Mouse (Mus musculus): ENCODE measurements around the gene Gm609. TPM values are rescaled to one million over a fixed set of nuclear protein-coding genes. Genes with fewer than 3 reads are reported as not detected.

Gene Gm609
- total and polyA plus RNA-seq, 3 experiments = 0.22 TPM; not detected in 2

DNA sequence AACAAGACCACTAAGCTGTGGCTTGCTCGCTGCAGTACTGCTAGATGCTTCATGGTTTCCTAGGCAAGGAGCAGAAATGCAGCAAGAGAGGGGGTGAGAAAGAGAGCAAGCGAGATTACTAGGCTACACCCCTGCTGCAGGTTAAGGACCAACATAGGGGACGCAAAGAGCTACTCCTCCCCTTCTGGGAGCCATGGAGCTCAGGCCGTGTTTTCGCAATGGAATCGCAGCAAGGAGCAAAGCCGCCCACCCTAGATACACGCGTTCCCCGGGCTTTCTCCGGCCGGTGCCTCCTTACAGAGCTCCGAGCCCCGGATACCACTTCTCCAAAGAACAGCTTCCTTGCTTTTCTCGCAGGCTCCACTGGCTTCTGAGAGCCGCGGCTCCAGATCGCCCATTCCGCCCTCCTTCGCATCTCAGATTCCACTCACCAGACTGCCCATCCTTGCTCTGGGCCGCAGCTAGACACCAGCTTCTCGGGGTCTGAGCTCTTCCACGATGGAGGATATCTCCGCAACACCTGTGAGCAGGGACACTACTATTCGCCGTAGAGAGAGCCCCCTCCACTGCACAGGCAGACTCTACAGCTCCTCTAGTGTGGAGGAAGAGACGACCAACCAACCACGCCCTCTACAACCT, 84.2 kb downstream of the Gm609 start, which contains the start of gene Cd200:
TSS of gene Cd200 (minus strand) at position 629 of the 639 bp plus-strand sequence.
- ATAC-seq (ENCODE audit: extremely low read depth, insufficient number of reproducible peaks, low FRiP score, poor library complexity, severe bottlenecking) (no peak), DNase-seq (ENCODE audit: low spot score) (no peak)
- Histone ChIP-seq H3K4me1 (ENCODE audit: insufficient read depth, low read depth, low read length) (no peaks in the 10 kb centered on the region), H3K4me3 (ENCODE audit: low read depth, low read length) (no peak within 1 kb of the TSS), H3K36me3 (replicated peaks) (no peaks in the 10 kb centered on the region), H3K27me3 (ENCODE audit: insufficient read depth, low read length) (no peaks in the 10 kb centered on the region; the same call in 1 of the 2 replicates), H3K9me3 (replicated peaks) (no peaks in the 10 kb centered on the region)
- no peak for TF ChIP-seq GATA1 (IDR thresholded peaks at IDR 0.05; ENCODE audit: borderline replicate concordance, low read length)
- no peak for TF ChIP-seq GATA2 (IDR thresholded peaks at IDR 0.05; ENCODE audit: borderline replicate concordance, low read depth, low read length)
- no peak for TF ChIP-seq TAL1 (conservative IDR thresholded peaks at IDR 0.05; ENCODE audit: low read depth, low read length)
- no peak for TF ChIP-seq POLR2AphosphoS5 (IDR thresholded peaks at IDR 0.05; ENCODE audit: insufficient replicate concordance, low read depth, low read length)
- no peak for TF ChIP-seq CTCF (IDR thresholded peaks at IDR 0.05; ENCODE audit: low read depth, low read length)

- no peak for TF ChIP-seq TAL1 (conservative IDR thresholded peaks at IDR 0.05; ENCODE audit: low read depth, low read length)
- no peak for TF ChIP-seq CTCF (IDR thresholded peaks at IDR 0.05; ENCODE audit: low read depth, low read length)
- no peak for TF ChIP-seq GATA2 (IDR thresholded peaks at IDR 0.05; ENCODE audit: borderline replicate concordance, low read depth, low read length)
- no peak for TF ChIP-seq POLR2AphosphoS5 (IDR thresholded peaks at IDR 0.05; ENCODE audit: insufficient replicate concordance, low read depth, low read length)
- no peak for TF ChIP-seq GATA1 (IDR thresholded peaks at IDR 0.05; ENCODE audit: borderline replicate concordance, low read length)
- H3K9me3 ChIP-seq (replicated peaks) = no peaks in the 10 kb centered on the region
- DNase-seq (ENCODE audit: low spot score) = no peak
- no peak for ATAC-seq (ENCODE audit: extremely low read depth, insufficient number of reproducible peaks, low FRiP score, poor library complexity, severe bottlenecking)
- no peak overlapping the region for H3K4me3 ChIP-seq (ENCODE audit: low read depth, low read length)
- H3K27me3 ChIP-seq (ENCODE audit: insufficient read depth, low read length) = no peaks in the 10 kb centered on the region; the same call in 1 of the 2 replicates
- no peaks in the 10 kb centered on the region for H3K4me1 ChIP-seq (ENCODE audit: insufficient read depth, low read depth, low read length)
- no peaks in the 10 kb centered on the region for H3K36me3 ChIP-seq (replicated peaks)
These were observed 84.9 kb downstream of the Gm609 start for GRCm38 (mm10) chr16:45407645-45408400.

DNA sequence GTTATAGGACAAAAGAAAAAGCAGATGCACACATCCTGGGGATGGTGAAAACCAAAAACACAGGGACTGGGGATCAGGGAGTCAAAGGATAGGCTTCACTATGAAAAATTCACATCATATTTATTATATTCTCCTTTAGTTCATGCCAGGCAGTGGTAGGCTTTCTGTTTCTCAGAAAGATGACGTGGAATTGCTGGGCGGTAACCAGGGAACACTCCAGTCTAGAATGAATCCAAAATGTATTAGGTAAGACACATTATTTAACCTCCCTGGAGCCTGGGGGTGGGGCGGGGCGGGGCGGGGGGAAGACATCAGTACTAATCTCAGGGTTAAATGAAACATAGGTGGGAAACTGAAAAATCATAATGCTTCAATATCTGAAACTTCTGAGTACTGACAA, 85.7 kb downstream of the Gm609 start:
- H3K4me3 ChIP-seq (ENCODE audit: low read depth, low read length) = no peak overlapping the region

GRCm38 (mm10) chr16:45402951-45403350, 89.8 kb downstream of the Gm609 start:
- Histone ChIP-seq H3K4me3 (ENCODE audit: low read depth, low read length) (no peak overlapping the region), H3K9me3 (replicated peaks) (no peaks in the 10 kb centered on the region), H3K36me3 (replicated peaks) (no peaks in the 10 kb centered on the region), H3K4me1 (ENCODE audit: insufficient read depth, low read depth, low read length) (no peaks in the 10 kb centered on the region), H3K27me3 (ENCODE audit: insufficient read depth, low read length) (no peaks in the 10 kb centered on the region)
- TF ChIP-seq GATA1 (IDR thresholded peaks at IDR 0.05; ENCODE audit: borderline replicate concordance, low read length) = no peak
- no peak for TF ChIP-seq GATA2 (IDR thresholded peaks at IDR 0.05; ENCODE audit: borderline replicate concordance, low read depth, low read length)
- no peak for TF ChIP-seq CTCF (IDR thresholded peaks at IDR 0.05; ENCODE audit: low read depth, low read length)
- no peak for TF ChIP-seq POLR2AphosphoS5 (IDR thresholded peaks at IDR 0.05; ENCODE audit: insufficient replicate concordance, low read depth, low read length)
- no peak for TF ChIP-seq TAL1 (conservative IDR thresholded peaks at IDR 0.05; ENCODE audit: low read depth, low read length)
- DNase-seq (ENCODE audit: low spot score) = no peak
- ATAC-seq (ENCODE audit: extremely low read depth, insufficient number of reproducible peaks, low FRiP score, poor library complexity, severe bottlenecking) = no peak

More for the DNA sequence above, 85.7 kb downstream of the Gm609 start:
- Histone ChIP-seq H3K9me3 (replicated peaks) (no peaks in the 10 kb centered on the region), H3K27me3 (ENCODE audit: insufficient read depth, low read length) (no peaks in the 10 kb centered on the region; the same call in 1 of the 2 replicates), H3K4me1 (ENCODE audit: insufficient read depth, low read depth, low read length) (no peaks in the 10 kb centered on the region), H3K36me3 (replicated peaks) (no peaks in the 10 kb centered on the region)
- ATAC-seq (ENCODE audit: extremely low read depth, insufficient number of reproducible peaks, low FRiP score, poor library complexity, severe bottlenecking) = no peak
- no peak for DNase-seq (ENCODE audit: low spot score)
- no peak for TF ChIP-seq CTCF (IDR thresholded peaks at IDR 0.05; ENCODE audit: low read depth, low read length)
- no peak for TF ChIP-seq GATA1 (IDR thresholded peaks at IDR 0.05; ENCODE audit: borderline replicate concordance, low read length)
- TF ChIP-seq TAL1 (conservative IDR thresholded peaks at IDR 0.05; ENCODE audit: low read depth, low read length) = no peak
- no peak for TF ChIP-seq GATA2 (IDR thresholded peaks at IDR 0.05; ENCODE audit: borderline replicate concordance, low read depth, low read length)
- TF ChIP-seq POLR2AphosphoS5 (IDR thresholded peaks at IDR 0.05; ENCODE audit: insufficient replicate concordance, low read depth, low read length) = no peak

DNA sequence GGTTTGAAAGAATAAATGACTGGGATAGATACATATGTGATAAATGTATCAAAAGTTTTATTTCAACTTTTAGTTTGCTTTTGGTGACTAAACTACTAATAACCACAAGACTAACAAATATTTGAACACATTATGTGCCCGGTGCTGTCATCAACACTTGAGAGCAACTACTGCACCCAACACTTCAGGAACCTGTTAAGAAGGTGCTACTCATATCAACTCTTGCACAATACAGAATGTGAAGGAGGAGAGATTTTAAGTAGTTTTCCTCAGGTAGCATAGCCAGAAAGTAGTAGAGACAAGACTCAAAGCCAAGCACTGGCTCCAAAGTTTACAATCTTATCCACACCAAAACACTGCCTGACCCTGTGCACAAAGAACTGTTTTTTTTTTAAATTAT, 90.7 kb downstream of the Gm609 start:
- no peaks in the 10 kb centered on the region for H3K4me1 ChIP-seq (ENCODE audit: insufficient read depth, low read depth, low read length)
- ATAC-seq (ENCODE audit: extremely low read depth, insufficient number of reproducible peaks, low FRiP score, poor library complexity, severe bottlenecking) (no peak), DNase-seq (ENCODE audit: low spot score) (no peak)
- TF ChIP-seq CTCF (IDR thresholded peaks at IDR 0.05; ENCODE audit: low read depth, low read length) = no peak
- TF ChIP-seq TAL1 (conservative IDR thresholded peaks at IDR 0.05; ENCODE audit: low read depth, low read length) = no peak
- TF ChIP-seq GATA2 (IDR thresholded peaks at IDR 0.05; ENCODE audit: borderline replicate concordance, low read depth, low read length) = no peak
- TF ChIP-seq GATA1 (IDR thresholded peaks at IDR 0.05; ENCODE audit: borderline replicate concordance, low read length) = no peak
- no peak for TF ChIP-seq POLR2AphosphoS5 (IDR thresholded peaks at IDR 0.05; ENCODE audit: insufficient replicate concordance, low read depth, low read length)
- no peaks in the 10 kb centered on the region for H3K9me3 ChIP-seq (replicated peaks)
- H3K4me3 ChIP-seq (ENCODE audit: low read depth, low read length) = no peak overlapping the region
- no peaks in the 10 kb centered on the region for H3K27me3 ChIP-seq (ENCODE audit: insufficient read depth, low read length)
- no peaks in the 10 kb centered on the region for H3K36me3 ChIP-seq (replicated peaks)

DNA sequence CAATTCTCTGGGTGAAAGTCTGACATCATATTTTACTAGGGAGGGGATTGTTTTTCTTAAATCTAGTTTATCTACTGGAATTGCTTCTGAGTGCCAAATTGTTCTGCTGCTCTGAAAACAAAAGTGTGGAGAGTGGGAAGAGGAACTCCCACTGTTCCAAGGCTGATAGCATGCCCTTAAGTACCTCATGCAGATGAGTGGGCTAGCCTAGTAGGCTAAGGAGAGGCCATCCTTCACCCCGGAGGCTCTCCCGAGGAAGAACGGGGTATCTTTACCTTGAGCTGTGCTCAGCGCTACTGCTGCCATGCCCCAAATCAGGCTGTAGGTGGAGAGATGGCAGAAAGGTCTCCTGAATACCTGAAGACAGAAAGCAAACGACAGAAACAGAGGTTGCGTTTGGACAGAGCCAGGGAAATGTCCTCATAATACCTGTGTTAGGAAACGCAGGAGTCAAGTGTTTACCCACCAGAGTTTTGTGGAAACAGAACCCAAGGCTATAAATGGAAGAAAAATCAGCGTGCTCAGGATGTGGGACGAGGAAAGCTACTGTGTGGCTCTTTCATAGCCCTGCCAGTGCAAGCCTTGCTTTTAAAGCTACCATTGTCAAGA, 92.7 kb downstream of the Gm609 start:
- Histone ChIP-seq H3K27me3 (ENCODE audit: insufficient read depth, low read length) (no peaks in the 10 kb centered on the region), H3K36me3 (replicated peaks) (no peaks in the 10 kb centered on the region), H3K4me1 (ENCODE audit: insufficient read depth, low read depth, low read length) (no peaks in the 10 kb centered on the region), H3K4me3 (ENCODE audit: low read depth, low read length) (no peak overlapping the region), H3K9me3 (replicated peaks) (no peaks in the 10 kb centered on the region)
- ATAC-seq (ENCODE audit: extremely low read depth, insufficient number of reproducible peaks, low FRiP score, poor library complexity, severe bottlenecking) (no peak), DNase-seq (ENCODE audit: low spot score) (no peak)
- TF ChIP-seq CTCF (IDR thresholded peaks at IDR 0.05; ENCODE audit: low read depth, low read length) (no peak), POLR2AphosphoS5 (IDR thresholded peaks at IDR 0.05; ENCODE audit: insufficient replicate concordance, low read depth, low read length) (no peak), GATA2 (IDR thresholded peaks at IDR 0.05; ENCODE audit: borderline replicate concordance, low read depth, low read length) (no peak), GATA1 (IDR thresholded peaks at IDR 0.05; ENCODE audit: borderline replicate concordance, low read length) (no peak), TAL1 (conservative IDR thresholded peaks at IDR 0.05; ENCODE audit: low read depth, low read length) (no peak)
